Mouse (Mus musculus) lung, postnatal 0 days (tissue): ENCODE data around the gene Cep128.

ENCODE experiments used
- CTCF ChIP-seq: IDR thresholded peaks from 2 replicates; pipeline ENCODE4 v1.5.1; 2016; ENCODE audit warnings: antibody characterized with exemption, mild to moderate bottlenecking
- EP300 ChIP-seq: IDR thresholded peaks from 2 replicates; pipeline ENCODE4 v1.6.1; 2016; ENCODE audit warnings: antibody characterized with exemption, mild to moderate bottlenecking, control low read depth

DNA sequence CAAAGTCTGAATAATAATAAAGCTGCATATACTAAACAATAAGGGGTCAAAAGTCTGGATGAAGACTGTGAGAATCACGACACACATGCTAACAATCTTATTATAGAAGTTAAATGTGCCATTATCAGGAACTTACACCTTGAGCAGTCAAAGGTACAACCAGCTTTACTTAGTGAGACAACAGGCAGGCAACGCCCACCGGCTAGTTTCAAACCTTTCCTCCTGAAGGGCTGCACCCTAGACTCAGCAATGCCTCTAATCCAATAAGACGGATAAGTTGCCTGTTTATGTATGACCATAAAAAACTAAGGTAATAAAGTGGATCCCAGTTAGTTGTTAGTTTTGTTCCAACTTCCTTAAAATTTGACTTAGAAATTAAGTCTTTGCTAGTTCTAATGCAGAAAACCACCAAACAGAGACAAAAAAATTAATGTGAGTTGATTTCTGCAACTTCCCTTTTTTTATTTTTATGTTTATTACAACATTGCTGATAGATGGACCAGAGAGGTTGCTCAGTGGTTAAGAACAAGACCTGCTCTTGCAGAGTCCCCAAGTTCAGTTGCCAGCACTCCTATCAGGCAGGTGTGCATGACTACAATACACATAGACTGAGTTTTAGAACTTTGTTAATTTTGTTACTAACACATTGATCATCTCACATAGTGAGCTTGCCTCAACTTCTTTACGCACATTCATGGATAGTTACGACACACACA, 223.0 kb downstream of the Cep128 start:
- TF ChIP-seq CTCF, result no peak
- TF ChIP-seq EP300, result no peak
